Mouse (Mus musculus) T-helper 2 cell (primary cell): Measurements from ENCODE around the gene Hfe2.
"Not testable (repeated sequence)": the region's sequence is repeated elsewhere in the genome, so short reads cannot be mapped to it uniquely, and the experiment has no call there.

Source experiments
- in situ Hi-C: fragments of 300-600 bp; cut with MboI, MseI; formaldehyde crosslinking; loops from one replicate; pipeline ENCODE4 v1.15.1; 2025; ENCODE audit warnings: high pct_unique_total_duplicates

Hfe2 gene

GRCm38 (mm10) chr3:96524914-96525313, at the start of gene Hfe2:
Gene Hfe2, plus strand, starts transcription at chr3:96525172.
- in situ Hi-C loops, result no loop called here

- in situ Hi-C loops, result no loop called here
Measured at GRCm38 (mm10) chr3:96477084-96477483, 47.9 kb upstream of the Hfe2 start.

GRCm38 (mm10) chr3:96477558-96477957, 47.4 kb upstream of the Hfe2 start:
- in situ Hi-C loops, result no loop called here

- in situ Hi-C loops, result no loop called here
Measured at GRCm38 (mm10) chr3:96479249-96479648, 45.7 kb upstream of the Hfe2 start.

GRCm38 (mm10) chr3:96480684-96481270, 44.2 kb upstream of the Hfe2 start:
- in situ Hi-C loops, result no loop called here

GRCm38 (mm10) chr3:96481856-96482255, 43.1 kb upstream of the Hfe2 start:
- in situ Hi-C loops, result no loop called here

GRCm38 (mm10) chr3:96482451-96482850, 42.5 kb upstream of the Hfe2 start:
- in situ Hi-C loops, result no loop called here

- in situ Hi-C loops, result not testable (repeated sequence)
Measured at GRCm38 (mm10) chr3:96483044-96483443, 41.9 kb upstream of the Hfe2 start.

- in situ Hi-C loops, result no loop called here
Measured at GRCm38 (mm10) chr3:96483946-96484345, 41.0 kb upstream of the Hfe2 start.

GRCm38 (mm10) chr3:96484921-96485320, 40.1 kb upstream of the Hfe2 start:
- in situ Hi-C loops, result no loop called here

GRCm38 (mm10) chr3:96485361-96485760, 39.6 kb upstream of the Hfe2 start:
- in situ Hi-C loops, result no loop called here

GRCm38 (mm10) chr3:96486064-96486827, 38.7 kb upstream of the Hfe2 start:
- in situ Hi-C loops, result not testable (repeated sequence)

GRCm38 (mm10) chr3:96486828-96487559, 38.0 kb upstream of the Hfe2 start:
- in situ Hi-C loops, result not testable (repeated sequence)

GRCm38 (mm10) chr3:96487596-96488289, 37.2 kb upstream of the Hfe2 start:
- in situ Hi-C loops, result no loop called here

GRCm38 (mm10) chr3:96488290-96488906, 36.6 kb upstream of the Hfe2 start:
- in situ Hi-C loops, result not testable (repeated sequence)

- in situ Hi-C loops, result not testable (repeated sequence)
Measured at GRCm38 (mm10) chr3:96488907-96489629, 35.9 kb upstream of the Hfe2 start.

GRCm38 (mm10) chr3:96489636-96490035, 35.3 kb upstream of the Hfe2 start:
- in situ Hi-C loops, result not testable (repeated sequence)

- in situ Hi-C loops, result not testable (repeated sequence)
Measured at GRCm38 (mm10) chr3:96494456-96494855, 30.5 kb upstream of the Hfe2 start.

GRCm38 (mm10) chr3:96494912-96495311, 30.1 kb upstream of the Hfe2 start:
- in situ Hi-C loops, result no loop called here

- in situ Hi-C loops, result no loop called here
Measured at GRCm38 (mm10) chr3:96495490-96496210, 29.3 kb upstream of the Hfe2 start.
